Mouse (Mus musculus): ENCODE data around the gene St3gal3. TPM values are rescaled to one million over a fixed set of nuclear protein-coding genes. Genes with fewer than 3 reads are reported as not detected.

St3gal3 gene
- polyA plus RNA-seq, 1 experiment from 2014 or later, result 12.3 TPM

- WGBS, result 91% methylated on average over 10 of the region's 10 CpGs
- peaks cover 53% of the 10 kb centered on the region for H3K36me3 ChIP-seq
- ATAC-seq (replicated peaks), result no peak
Measured at GRCm38 (mm10) chr4:118137311-118137710, 2.6 kb upstream of the St3gal3 start.

GRCm38 (mm10) chr4:118135414-118135813 lies 700 bp upstream of the St3gal3 start:
- H3K9me3 ChIP-seq, result no peaks in the 10 kb centered on the region
- peak overlapping the region; percentile 83; the same call in 1 of the 2 replicates for H3K9ac ChIP-seq (replicated peaks)
- peaks cover 35% of the 10 kb centered on the region for H3K36me3 ChIP-seq
- 88% methylated on average over 1 of the region's 1 CpGs for WGBS
- H3K4me3 ChIP-seq, result peak overlapping the region; percentile 93
- ATAC-seq (replicated peaks), result 0 out of 2 replicates have a peak, but pooled peaks have one; percentile 4
- H3K27me3 ChIP-seq, result no peaks in the 10 kb centered on the region
- peak overlapping the region; percentile 75 for H3K4me2 ChIP-seq (replicated peaks)
- peaks cover 23% of the 10 kb centered on the region for H3K4me1 ChIP-seq
- H3K27ac ChIP-seq (replicated peaks), result no peak overlapping the region

More at GRCm38 (mm10) chr4:118137311-118137710, 2.6 kb upstream of the St3gal3 start:
- Histone ChIP-seq H3K9me3 (no peaks in the 10 kb centered on the region), H3K4me3 (no peak overlapping the region), H3K27me3 (no peaks in the 10 kb centered on the region), H3K4me2 (replicated peaks) (no peak overlapping the region), H3K27ac (replicated peaks) (no peak overlapping the region), H3K4me1 (peaks cover 23% of the 10 kb centered on the region), H3K9ac (replicated peaks) (no peak overlapping the region)

- H3K9me3 ChIP-seq, result no peaks in the 10 kb centered on the region
- no peak overlapping the region for H3K4me3 ChIP-seq
- 91% methylated on average over 5 of the region's 5 CpGs for WGBS
- 0 out of 2 replicates have a peak, but pooled peaks cover 2% of the 10 kb centered on the region for H3K36me3 ChIP-seq
- H3K27me3 ChIP-seq, result no peaks in the 10 kb centered on the region
- H3K4me1 ChIP-seq, result peaks cover 23% of the 10 kb centered on the region
- ATAC-seq (replicated peaks), result no peak
- no peak overlapping the region for H3K27ac ChIP-seq (replicated peaks)
- H3K9ac ChIP-seq (replicated peaks), result no peak overlapping the region
- no peak overlapping the region for H3K4me2 ChIP-seq (replicated peaks)
Measured at GRCm38 (mm10) chr4:118131329-118131728, 3.4 kb downstream of the St3gal3 start.

GRCm38 (mm10) chr4:118123030-118123704 lies 11.5 kb downstream of the St3gal3 start:
- Histone ChIP-seq H3K9ac (replicated peaks) (no peak overlapping the region), H3K9me3 (no peaks in the 10 kb centered on the region), H3K36me3 (no peaks in the 10 kb centered on the region), H3K27me3 (no peaks in the 10 kb centered on the region), H3K4me3 (no peak overlapping the region), H3K4me2 (replicated peaks) (no peak overlapping the region), H3K27ac (replicated peaks) (no peak overlapping the region), H3K4me1 (peaks cover 3% of the 10 kb centered on the region; the same call in 1 of the 2 replicates)
- 87% methylated on average over 14 of the region's 14 CpGs for WGBS
- ATAC-seq (replicated peaks), result no peak

GRCm38 (mm10) chr4:118122078-118122477 lies 12.6 kb downstream of the St3gal3 start:
- Histone ChIP-seq H3K36me3 (no peaks in the 10 kb centered on the region), H3K27ac (replicated peaks) (no peak overlapping the region), H3K27me3 (no peaks in the 10 kb centered on the region), H3K4me3 (no peak overlapping the region), H3K9me3 (no peaks in the 10 kb centered on the region), H3K4me2 (replicated peaks) (no peak overlapping the region), H3K4me1 (peaks cover 3% of the 10 kb centered on the region; the same call in 1 of the 2 replicates), H3K9ac (replicated peaks) (no peak overlapping the region)
- 66% methylated on average over 10 of the region's 10 CpGs for WGBS
- ATAC-seq (replicated peaks), result no peak

GRCm38 (mm10) chr4:118117565-118117964 lies 17.1 kb downstream of the St3gal3 start:
- Histone ChIP-seq H3K4me3 (no peak overlapping the region), H3K4me2 (replicated peaks) (no peak overlapping the region), H3K4me1 (peaks cover 3% of the 10 kb centered on the region; the same call in 1 of the 2 replicates), H3K9me3 (no peaks in the 10 kb centered on the region), H3K36me3 (no peaks in the 10 kb centered on the region), H3K27me3 (no peaks in the 10 kb centered on the region), H3K9ac (replicated peaks) (no peak overlapping the region), H3K27ac (replicated peaks) (no peak overlapping the region)
- WGBS, result 95% methylated on average over 10 of the region's 10 CpGs
- no peak for ATAC-seq (replicated peaks)

- ATAC-seq (replicated peaks), result no peak
- Histone ChIP-seq H3K4me2 (replicated peaks) (no peak overlapping the region), H3K4me3 (no peak overlapping the region), H3K4me1 (no peaks in the 10 kb centered on the region), H3K9ac (replicated peaks) (no peak overlapping the region), H3K9me3 (no peaks in the 10 kb centered on the region), H3K27ac (replicated peaks) (no peak overlapping the region), H3K36me3 (no peaks in the 10 kb centered on the region), H3K27me3 (no peaks in the 10 kb centered on the region)
- WGBS, result 88% methylated on average over 11 of the region's 11 CpGs
Measured at GRCm38 (mm10) chr4:118116098-118116497, 18.6 kb downstream of the St3gal3 start.

GRCm38 (mm10) chr4:118115132-118115531 lies 19.6 kb downstream of the St3gal3 start:
- WGBS, result 89% methylated on average over 7 of the region's 7 CpGs
- no peaks in the 10 kb centered on the region for H3K36me3 ChIP-seq
- H3K4me2 ChIP-seq (replicated peaks), result no peak overlapping the region
- no peaks in the 10 kb centered on the region for H3K27me3 ChIP-seq
- no peaks in the 10 kb centered on the region for H3K4me1 ChIP-seq
- no peak overlapping the region for H3K9ac ChIP-seq (replicated peaks)
- no peak overlapping the region for H3K27ac ChIP-seq (replicated peaks)
- H3K9me3 ChIP-seq, result no peaks in the 10 kb centered on the region
- no peak overlapping the region for H3K4me3 ChIP-seq
- no peak for ATAC-seq (replicated peaks)

- H3K4me2 ChIP-seq (replicated peaks), result no peak overlapping the region
- H3K4me1 ChIP-seq, result no peaks in the 10 kb centered on the region
- ATAC-seq (replicated peaks), result no peak
- no peaks in the 10 kb centered on the region for H3K36me3 ChIP-seq
- no peaks in the 10 kb centered on the region for H3K27me3 ChIP-seq
- H3K9me3 ChIP-seq, result no peaks in the 10 kb centered on the region
- H3K4me3 ChIP-seq, result no peak overlapping the region
- no peak overlapping the region for H3K9ac ChIP-seq (replicated peaks)
- no peak overlapping the region for H3K27ac ChIP-seq (replicated peaks)
- 90% methylated on average over 12 of the region's 12 CpGs for WGBS
Measured at GRCm38 (mm10) chr4:118112601-118113000, 22.1 kb downstream of the St3gal3 start.

GRCm38 (mm10) chr4:118109649-118110048 lies 25.1 kb downstream of the St3gal3 start:
- no peak overlapping the region for H3K4me3 ChIP-seq
- H3K36me3 ChIP-seq, result no peaks in the 10 kb centered on the region; the same call in 1 of the 2 replicates
- H3K9ac ChIP-seq (replicated peaks), result no peak overlapping the region
- no peak for ATAC-seq (replicated peaks)
- WGBS, result 89% methylated on average over 13 of the region's 13 CpGs
- no peaks in the 10 kb centered on the region for H3K27me3 ChIP-seq
- H3K9me3 ChIP-seq, result no peaks in the 10 kb centered on the region
- no peak overlapping the region for H3K27ac ChIP-seq (replicated peaks)
- H3K4me2 ChIP-seq (replicated peaks), result no peak overlapping the region
- H3K4me1 ChIP-seq, result no peaks in the 10 kb centered on the region

- H3K9ac ChIP-seq (replicated peaks), result no peak overlapping the region
- H3K27me3 ChIP-seq, result no peaks in the 10 kb centered on the region
- no peaks in the 10 kb centered on the region for H3K9me3 ChIP-seq
- no peaks in the 10 kb centered on the region for H3K4me1 ChIP-seq
- H3K27ac ChIP-seq (replicated peaks), result no peak overlapping the region
- no peaks in the 10 kb centered on the region; the same call in 1 of the 2 replicates for H3K36me3 ChIP-seq
- 83% methylated on average over 7 of the region's 7 CpGs for WGBS
- no peak overlapping the region for H3K4me2 ChIP-seq (replicated peaks)
- ATAC-seq (replicated peaks), result no peak
- no peak overlapping the region for H3K4me3 ChIP-seq
Measured at GRCm38 (mm10) chr4:118108779-118109178, 25.9 kb downstream of the St3gal3 start.

GRCm38 (mm10) chr4:118105256-118106053 lies 29.3 kb downstream of the St3gal3 start:
- H3K4me3 ChIP-seq, result no peak overlapping the region
- H3K27me3 ChIP-seq, result no peaks in the 10 kb centered on the region
- ATAC-seq (replicated peaks), result no peak
- H3K36me3 ChIP-seq, result no peaks in the 10 kb centered on the region; the same call in 1 of the 2 replicates
- H3K9me3 ChIP-seq, result no peaks in the 10 kb centered on the region
- H3K4me1 ChIP-seq, result no peaks in the 10 kb centered on the region
- no peak overlapping the region for H3K4me2 ChIP-seq (replicated peaks)
- WGBS, result 93% methylated on average over 3 of the region's 3 CpGs
- no peak overlapping the region for H3K9ac ChIP-seq (replicated peaks)
- H3K27ac ChIP-seq (replicated peaks), result no peak overlapping the region
